Mouse (Mus musculus) spleen, postnatal 4 days (tissue): ENCODE results near the gene Lrrc31.
"Not testable (repeated sequence)": the region's sequence is repeated elsewhere in the genome, so short reads cannot be mapped to it uniquely, and the experiment has no call there.

Source experiments
- DNase-seq, 2 experiments: peaks; one replicate each; pipeline ENCODE4 v3.0.0; 2022; ENCODE audit warnings: low spot score in 2 of 2

Gene Lrrc31

DNA sequence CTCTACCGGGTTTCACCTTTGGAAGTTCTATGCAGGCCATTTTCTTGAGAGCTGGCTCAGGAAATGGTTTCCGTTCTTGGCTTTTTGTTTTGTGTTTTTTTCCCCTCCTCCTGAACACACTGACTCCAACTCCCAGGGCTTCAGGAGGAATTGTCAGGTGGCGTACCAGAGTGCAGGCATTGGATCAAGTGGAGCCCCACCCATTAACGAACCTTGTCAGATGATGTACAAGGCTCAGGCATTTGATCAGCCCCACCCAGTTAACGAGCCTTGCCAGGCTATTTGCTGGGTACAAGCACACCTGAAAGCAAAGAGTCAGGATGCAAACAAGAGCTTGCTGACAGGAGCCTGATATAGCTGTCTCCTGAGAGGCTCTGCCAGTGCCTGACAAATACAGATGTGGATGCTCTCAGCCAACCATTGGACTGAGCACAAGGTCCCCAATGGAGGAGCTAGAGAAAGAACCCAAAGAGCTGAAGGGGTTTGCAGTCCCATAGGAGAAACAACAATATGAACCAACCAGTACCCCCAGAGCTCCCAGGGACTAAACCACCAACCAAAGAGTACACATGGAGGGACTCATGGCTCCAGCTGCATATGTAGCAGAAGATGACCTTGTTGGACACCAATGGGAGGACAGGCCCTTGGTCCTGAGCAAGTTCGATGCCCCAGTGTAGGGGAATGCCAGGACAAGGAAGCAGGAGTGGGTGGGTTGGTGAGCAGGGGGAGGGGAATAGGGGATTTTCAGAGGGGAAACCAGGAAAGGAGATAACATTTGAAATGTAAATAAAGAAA is at the start of gene Lrrc31:
Lrrc31 (minus strand) TSS at position 133 of the 795 bp plus-strand sequence.
- DNase-seq: not testable (repeated sequence)

DNA sequence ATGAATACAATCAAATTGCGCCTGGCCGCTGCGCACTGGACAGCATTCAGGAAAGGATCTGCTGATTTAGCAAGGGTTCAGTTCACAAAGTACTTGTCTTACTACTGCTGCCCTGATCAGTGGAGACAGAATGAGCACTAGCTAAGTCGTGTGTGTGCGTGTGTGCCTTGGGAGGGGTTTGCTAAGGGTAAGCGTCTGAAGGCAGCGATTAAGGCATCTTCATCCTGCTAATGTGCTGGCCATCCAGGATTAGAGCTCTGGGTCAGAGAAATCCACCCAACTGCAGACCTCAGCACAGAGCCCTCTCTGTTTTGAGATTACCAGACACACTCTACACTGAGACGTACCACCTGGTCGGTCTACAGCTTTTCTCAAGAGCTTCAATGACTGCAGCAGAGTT is 48.7 kb upstream of the Lrrc31 start:
- DNase-seq: no peak

DNA sequence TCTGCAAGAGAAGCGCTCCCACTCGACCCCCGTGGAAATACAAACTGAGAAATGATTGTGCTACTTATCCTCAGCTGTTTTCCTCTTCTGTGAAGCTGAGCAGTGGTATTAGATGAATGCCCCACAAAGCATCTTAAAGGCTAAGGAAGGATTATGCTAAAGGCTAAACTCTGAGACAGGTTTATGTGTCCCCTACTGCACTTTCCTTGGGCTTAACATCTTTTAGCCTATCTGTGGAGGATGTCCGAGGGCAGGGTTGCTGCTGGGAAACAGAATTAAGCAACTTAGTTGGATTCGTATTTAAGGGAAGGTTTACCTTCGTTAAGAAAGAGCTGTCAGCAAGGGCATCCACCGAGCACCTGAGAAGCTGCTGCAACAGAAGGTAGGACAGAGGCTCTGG is 46.4 kb upstream of the Lrrc31 start, which contains the start of gene Samd7:
Samd7 (plus strand) TSS at position 288 of the 400 bp plus-strand sequence.
- no peak for DNase-seq

DNA sequence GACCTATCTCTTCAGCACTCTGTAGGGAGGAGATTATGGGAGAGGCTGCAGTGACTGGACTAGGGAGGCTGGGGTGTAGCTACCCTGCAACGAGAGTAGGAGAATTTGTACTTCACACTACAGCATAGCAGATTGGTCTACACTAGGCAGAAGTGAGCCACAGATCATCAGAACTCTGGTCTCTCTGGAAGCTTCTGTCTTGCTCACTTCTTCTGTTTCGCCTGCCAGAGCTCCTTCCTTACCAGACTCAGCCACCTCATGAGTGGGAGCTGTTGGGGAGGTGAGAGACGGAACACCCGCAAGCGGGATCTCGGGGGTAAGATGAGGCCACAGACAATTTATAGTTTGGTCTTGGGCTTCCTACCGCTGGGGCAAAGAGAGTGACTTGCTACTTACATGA is 43.2 kb upstream of the Lrrc31 start:
- DNase-seq: no peak

DNA sequence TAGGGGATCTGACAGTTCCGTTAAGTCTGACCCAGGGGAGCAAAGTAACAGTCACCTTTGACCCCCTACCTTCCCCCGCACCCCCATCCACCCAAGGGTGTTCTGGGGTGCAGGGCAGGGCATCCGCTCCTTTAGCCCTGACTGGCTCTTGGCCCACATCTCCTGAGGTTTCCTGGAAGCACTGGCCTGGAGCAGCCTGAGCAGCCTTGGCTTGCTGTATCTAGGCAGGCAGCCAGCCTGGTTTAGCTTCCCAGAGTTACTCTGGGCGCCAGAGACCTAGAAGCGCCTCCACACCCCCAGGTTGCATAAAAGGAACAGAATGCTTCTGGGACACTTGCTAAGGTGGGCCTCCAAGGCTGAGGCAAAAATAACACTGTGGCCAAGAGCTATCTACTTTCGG is 41.7 kb upstream of the Lrrc31 start:
- DNase-seq: no peak

DNA sequence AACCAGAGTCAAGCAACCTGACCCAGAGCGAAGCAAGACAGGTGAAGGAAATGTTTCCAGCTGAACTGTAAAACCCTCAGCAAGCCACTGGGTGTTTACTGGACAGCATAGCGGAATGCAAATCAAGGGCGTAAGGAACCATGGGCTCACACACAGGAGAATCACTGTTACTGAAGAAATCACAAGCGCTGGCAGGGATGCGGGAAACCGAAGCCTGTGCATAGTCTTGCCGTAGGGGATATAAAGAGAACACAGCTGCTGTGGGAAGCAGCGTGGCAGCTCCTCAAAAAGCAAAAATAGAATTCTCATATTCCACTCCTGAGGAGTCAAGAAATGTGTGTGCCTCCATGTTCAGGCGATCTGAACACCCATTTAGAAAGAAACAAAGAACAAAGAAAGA is 37.2 kb upstream of the Lrrc31 start:
- DNase-seq: no peak

DNA sequence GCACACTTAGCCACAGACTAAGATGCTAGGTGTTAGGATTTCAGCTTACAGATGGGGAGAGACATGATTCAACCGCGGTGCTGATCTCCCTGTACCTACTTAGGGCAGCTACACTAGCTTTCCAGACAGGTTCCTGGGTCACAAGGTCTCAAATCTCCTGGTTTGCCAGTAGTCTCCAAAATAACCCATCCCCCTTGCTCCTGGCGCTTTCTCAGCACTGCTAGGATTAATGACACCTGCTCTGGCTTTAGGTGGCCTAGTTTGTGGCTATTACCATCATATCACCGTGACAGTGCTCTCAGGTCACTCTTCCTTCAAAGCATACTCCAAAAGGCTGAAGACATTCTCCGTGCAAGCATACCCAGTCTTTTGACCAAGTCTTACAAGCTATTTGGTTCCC is 29.4 kb upstream of the Lrrc31 start:
- DNase-seq: no peak

DNA sequence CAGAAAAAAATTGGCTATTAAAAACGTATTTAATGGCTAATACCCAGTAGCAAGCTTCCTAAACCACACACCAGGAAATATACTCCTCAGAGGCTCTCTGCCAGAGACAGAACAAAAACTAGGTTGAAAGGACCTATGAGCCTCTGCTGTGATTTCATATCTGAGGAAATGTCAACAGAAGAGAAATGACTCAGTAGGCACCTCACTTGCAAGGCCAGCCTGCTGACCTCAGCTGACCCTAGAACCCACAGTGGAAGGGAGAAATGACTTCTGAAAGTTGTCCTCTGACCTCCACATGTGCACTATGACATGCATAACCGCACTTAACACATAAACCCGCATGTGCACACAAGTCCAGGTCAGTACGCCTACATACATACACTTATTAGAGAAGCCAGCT is 27.6 kb upstream of the Lrrc31 start:
- DNase-seq: no peak

DNA sequence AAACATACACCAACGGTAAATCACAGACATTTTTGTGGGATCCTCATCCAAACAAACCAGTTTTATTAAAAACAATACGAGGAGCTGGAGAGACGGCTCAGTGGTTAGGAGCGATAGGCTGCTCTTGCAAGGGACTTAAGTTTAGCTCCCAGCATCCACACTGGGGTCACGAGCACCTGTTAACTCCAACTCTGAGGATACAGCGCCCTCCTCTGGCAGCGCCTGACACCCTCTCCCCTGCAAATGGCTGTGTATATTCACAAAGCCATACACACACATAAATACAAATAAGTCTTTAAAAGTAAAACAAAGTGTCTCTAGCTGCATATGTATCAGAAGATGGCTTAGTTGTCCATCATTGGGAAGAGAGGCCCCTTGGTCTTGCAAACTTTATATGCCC is 25.9 kb upstream of the Lrrc31 start:
- peak; percentile 18 to 71 for DNase-seq

DNA sequence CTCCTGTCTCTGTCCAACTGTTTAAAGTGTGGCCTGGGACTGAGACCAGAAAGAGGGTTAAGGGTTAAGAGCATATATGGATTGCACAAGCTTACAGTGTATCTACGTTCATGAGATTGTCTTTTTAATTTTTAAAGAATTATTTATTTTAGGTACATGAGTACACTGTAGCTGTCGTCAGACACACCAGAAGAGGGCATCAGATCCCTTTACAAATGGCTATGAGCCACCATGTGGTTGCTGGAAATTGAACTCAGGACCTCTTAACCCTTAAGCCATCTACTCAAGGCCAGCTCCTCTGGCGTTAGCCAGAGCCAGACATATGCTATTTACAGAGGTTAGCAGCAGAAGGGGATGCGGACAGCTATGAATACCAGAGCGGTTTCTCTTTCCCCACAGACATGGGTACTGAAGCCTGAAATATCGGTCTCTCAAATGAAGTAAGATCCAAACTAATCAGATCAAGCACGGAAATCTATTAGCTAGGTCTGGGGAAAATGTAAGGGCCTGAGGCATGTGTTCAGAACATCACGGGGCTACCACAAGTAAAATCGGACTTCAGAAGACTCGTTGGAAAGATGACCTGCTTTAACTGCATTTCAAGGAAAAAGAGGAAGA is 25.3 kb upstream of the Lrrc31 start:
- no peak for DNase-seq

DNA sequence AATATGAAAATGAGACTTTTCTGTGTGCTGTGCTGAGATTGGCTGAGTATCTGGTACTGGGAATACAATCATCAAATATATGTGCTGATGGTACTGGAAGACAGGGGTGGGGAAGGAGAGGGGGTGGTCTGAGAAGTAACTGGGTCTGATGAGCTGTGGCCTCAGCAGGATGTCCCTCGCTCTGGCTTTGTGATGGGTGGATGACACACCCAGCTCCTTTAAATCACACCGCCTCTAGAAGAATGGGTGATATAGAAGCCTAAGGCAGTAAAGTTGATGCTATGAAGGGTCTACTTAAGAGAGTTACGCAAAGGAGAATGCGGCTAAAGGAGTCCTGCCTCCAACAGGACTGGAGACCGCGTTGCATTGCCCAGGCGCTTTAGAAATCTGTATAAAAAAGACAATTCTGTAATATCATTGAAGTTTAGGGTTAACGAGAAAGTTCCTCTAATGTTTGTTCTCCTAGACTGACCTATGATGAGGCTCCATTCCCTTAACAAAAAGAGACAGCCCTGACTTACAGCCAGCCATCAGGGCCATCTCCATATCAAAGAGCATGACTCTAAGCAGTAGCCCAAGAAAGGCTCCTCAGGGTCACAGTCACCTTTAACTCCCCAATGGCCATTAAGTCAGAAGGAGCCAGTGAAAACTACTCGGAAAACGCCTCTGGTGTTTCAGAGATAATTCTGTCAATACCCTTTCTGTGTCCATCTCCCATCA is 24.6 kb upstream of the Lrrc31 start:
- DNase-seq: no peak

DNA sequence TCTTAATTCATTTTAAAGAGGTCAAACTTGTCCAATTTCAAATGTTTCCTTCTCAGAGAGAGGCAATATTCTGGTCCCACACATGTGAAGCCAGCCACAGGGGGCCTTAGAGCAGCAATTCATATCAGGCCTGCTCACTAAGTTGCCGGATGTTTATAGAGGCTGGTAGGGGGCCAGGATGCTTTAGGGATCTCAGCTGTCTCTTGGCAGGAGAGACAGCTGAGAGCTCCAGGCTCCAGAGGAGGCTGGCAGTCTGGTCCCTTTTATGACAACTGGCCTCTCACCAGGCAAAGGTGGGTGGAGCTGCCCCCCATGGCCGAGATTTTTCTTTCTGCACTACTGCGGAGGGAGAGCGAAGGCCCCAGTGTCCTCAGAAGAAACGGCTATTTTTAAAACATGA is 23.5 kb upstream of the Lrrc31 start:
- DNase-seq: no peak

DNA sequence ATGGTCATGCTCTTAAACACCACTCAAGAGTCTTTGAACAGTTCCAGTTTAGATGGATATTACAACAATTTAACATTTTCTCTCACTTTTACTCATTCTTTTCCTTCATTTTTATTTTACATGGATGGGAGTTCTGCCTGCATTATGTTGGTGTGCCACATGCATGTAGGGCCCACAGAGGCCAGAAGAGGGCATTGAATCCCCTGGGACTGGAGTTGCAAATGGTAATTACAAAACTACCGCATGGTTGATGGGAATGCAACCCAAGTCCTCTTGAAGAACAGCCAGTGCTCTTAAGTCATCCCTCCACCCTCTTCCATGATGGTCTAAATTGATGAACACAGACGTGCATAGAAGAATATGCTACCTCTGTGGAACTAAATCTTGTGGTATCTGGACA is 22.8 kb upstream of the Lrrc31 start:
- no peak for DNase-seq

DNA sequence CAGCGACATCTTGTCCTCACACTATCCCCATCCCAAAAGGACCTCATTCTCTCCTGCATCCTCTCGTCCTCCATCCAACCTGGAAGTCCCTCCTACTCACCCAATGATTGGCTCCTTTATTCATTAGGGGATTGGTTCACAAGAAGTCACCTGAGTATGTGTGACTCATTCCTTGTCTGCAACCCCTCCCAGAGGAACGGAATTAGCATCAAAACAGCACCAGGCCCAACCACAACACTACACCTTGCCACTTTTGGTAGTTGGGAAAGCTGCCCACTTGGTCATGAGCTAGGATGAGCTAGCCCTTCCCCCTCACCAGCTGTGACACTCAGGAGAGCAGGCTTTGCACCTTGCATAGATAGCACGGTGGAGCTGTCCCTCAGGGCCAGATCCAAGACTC is 22.4 kb upstream of the Lrrc31 start:
- no peak for DNase-seq

DNA sequence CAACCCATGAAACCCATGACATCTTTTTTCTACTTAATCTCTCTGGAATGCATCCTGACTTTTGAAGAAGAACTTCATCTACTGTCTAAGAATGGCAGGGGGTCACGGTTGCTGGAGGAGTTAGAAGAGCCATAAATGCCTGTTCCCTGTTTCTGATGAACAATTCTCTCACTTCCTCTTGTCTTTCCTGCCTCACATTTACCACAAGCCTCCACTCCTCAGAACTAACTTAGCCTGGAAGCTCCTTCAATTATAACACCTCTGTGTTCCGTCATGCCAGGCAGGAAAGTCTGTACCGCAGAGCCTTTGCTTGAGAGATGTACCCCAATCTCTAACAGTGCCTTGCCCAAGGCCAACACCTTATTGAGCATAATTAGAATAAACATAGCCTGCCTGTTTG is 19.0 kb upstream of the Lrrc31 start:
- no peak for DNase-seq

DNA sequence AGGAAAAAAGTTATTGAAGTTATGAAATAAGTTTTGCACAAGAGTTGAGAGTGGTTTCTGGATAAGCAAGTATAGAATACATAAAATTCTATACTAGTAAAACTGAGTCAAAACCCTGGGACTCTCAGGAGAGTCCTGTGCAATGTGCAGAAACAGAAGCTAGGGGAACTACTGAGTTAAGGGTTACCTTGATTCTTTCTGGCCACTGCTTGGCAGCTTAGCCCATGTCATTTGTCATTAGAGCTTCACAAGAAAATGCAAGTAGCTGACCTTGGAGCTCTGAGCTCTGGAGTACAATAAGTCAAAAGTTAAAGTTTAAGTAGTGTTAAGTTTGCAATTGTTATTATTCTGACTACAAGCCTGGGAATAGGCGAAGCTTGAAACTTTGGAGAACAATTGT is 13.7 kb upstream of the Lrrc31 start:
- DNase-seq: no peak

DNA sequence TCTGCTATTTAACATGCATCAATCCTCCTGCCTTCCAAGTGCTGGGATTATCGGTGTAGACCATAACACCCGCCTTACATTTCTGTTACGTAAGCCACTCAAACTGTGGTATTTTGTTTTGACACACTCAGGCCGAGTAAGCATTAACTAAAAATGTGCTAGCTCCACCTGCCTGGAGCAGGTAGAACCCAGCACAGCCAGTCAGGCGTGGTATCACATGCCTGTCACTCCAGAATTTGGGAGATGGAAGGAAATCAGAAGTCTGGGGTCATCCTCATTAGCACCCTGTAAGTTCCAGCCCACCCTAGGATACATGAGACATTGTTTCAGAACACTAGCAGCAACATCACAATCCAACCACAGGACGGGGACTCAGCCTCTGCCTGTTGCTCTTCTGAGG is 10.5 kb upstream of the Lrrc31 start:
- DNase-seq: no peak

DNA sequence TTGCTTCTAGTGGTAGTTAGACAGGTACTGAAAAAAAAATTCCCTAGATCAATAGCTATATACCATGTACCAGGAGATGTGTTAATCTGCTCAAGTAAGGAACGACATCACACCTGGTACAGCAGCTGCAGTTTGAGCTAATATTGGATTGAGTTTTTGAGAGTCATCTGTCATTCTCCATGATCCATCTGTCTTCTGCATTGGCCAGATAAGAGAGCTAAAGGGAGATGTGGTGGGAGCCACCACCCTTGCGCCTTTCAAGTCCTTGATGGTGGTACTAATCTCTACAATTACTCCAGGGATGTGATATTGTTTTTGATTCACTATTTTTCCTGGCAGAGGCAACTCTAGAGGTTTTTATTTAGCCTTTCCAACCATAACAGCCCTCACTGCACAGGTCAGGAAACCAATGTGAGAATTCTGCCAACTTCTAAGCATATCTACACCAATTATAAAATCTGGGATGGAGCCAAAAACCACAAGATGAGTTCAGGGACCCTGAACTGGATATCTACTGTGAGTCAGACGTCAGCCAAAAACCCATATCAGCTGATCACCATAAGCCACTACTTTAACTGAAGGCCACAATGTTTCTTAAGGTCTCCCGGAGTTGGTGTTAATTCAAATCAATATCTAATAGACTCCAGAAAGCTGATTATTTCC is 7.1 kb upstream of the Lrrc31 start:
- no peak for DNase-seq

DNA sequence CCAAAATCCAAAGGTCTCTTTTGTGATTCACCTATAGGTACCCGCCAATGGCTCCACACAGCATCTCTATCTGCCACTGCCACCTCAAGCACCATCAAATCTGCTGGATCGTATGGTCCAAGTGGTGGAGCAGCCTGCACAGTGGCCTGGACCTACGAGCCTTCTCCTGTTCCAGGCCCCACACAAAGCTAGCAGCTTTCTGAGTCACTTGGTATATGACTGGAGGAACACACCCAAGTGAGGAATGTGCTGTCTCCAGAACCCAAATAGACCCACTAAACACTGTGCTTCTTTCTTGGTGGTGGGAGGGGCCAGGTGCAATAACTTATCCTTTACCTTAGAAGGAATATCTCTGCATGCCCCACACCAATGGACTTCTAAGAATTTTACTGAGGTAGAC is 6.3 kb upstream of the Lrrc31 start:
- DNase-seq: no peak

DNA sequence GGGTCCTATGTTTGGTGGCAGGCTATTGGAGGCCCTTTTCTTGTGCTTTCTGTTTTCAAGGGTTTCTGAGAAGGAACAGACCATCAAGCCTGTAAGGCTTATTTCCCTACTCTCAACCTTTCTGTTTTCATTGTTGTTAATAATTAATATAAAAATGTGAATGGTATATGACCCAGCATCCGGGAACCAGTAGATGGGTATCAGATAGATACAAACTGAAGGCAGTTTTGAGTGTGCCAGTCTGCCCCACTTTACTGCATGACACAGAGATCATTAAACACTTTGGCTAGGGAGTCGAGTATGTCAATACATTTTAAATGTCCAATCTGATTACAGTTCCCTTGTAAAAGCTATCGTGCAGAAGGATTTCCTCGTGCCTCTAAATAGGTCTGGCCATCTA is 1.8 kb downstream of the Lrrc31 start:
- no peak for DNase-seq

DNA sequence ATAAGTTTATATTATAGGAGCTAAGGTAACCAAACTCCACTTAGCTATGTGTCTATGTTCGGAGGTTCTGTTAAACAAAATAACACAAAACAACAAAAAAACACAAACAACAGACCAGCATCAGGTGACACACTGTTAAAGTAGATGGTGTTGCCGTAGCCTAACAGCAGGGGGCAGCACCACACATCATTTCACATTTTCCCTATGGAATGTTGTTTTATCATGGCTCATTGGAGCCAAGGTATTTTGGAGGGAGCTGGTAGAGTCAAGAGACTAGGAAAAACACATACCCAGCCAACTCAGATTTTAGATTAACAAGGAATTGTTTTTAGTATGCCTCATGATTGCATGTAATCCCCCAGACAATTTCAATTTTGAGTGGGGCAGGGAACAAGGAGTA is 3.3 kb downstream of the Lrrc31 start:
- no peak for DNase-seq

DNA sequence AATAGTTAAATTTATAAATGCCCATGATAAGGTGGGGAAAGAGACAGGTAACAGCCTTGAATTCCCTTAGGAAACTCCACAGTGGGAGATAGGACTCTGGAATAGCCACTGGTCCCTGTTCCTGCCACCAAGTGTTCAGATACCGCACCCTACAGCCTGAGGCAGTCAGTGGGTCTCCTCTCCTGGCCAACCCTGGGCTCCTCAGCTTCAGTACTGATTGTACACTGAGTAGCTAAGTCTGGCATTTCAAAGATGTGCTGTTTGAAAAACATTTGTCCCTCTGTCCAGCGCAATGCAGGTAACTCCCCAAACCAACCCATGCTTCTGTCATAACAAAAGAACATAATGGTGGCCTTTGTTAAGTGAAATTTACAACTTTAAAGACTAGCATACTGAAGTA is 4.0 kb downstream of the Lrrc31 start:
- DNase-seq: no peak
